Mouse (Mus musculus): ENCODE results near the gene Snx11.
"Not testable (repeated sequence)": the region's sequence is repeated elsewhere in the genome, so short reads cannot be mapped to it uniquely, and the experiment has no call there.

Snx11 gene

DNA sequence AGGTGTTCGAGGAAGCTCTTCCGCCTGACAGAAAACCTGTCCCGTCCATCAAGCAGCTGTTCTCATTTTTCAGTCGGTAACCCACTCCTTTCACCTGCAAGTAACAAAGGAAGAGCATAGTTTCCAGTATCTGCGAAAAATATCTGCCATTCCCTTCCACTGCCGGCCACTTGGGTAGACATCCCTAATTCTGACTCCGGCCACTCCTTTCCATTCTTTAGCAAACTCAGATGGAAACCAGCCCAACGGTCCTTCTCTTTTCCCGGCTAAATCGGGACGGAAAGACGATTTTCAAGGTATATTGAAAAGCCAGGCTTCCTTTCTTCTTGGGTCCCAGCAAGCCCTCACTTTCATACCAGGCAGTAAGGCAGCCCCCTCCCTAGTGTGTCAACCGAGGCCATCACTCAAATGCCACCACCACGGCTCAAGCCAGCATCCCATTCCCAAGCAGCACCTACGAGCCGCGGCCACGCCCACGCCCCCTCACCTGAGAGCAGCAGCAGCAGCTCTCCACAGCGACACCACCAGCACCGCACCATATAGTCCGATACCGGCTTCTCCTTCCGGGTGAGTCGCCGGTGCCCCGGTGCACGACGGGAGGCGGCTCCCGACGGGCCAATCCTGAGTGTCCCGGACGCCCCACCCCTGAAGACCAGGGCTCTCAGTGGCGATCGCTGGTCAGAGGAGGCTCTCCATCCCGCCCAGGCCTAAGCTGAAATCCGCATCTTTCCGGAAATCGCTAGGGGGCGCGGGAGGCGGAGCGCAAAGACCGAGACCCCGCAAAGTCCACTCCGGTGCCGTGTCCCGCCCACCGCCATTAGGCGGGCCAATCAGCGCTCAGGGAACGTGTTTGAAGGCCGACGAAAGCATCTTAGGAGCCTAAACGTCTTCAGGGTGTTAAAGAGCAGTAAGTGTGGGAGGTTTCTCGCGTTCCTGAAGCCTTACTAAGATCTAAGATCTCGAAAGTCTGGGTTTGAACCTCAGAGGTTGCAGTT lies at the start of gene Snx11:
TSS of gene Snx11 (minus strand) at position 592 of the 995 bp plus-strand sequence.
- peak; percentile 98 for DNase-seq (ENCODE audit: low read depth)

DNA sequence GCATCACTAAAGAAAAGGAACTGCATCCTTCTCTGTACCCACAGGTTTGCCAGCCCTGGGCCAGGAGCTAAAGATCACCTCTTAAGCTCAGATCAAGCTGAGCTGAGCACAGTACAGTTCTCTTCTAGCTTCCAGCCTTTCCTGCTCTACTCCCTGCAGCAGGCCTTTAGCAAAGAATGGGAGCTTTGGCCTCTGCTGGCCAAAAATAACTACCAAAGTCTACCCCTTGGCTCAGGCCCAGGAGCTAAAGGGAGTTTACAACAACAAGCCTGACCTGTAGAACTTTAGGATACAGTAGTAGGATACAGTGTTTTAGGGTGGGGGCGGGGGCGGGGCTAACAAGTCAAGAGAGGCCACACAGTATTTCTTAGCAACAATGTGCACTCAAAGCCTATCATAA lies 49.1 kb upstream of the Snx11 start:
- no peak for DNase-seq (ENCODE audit: low read depth)

DNA sequence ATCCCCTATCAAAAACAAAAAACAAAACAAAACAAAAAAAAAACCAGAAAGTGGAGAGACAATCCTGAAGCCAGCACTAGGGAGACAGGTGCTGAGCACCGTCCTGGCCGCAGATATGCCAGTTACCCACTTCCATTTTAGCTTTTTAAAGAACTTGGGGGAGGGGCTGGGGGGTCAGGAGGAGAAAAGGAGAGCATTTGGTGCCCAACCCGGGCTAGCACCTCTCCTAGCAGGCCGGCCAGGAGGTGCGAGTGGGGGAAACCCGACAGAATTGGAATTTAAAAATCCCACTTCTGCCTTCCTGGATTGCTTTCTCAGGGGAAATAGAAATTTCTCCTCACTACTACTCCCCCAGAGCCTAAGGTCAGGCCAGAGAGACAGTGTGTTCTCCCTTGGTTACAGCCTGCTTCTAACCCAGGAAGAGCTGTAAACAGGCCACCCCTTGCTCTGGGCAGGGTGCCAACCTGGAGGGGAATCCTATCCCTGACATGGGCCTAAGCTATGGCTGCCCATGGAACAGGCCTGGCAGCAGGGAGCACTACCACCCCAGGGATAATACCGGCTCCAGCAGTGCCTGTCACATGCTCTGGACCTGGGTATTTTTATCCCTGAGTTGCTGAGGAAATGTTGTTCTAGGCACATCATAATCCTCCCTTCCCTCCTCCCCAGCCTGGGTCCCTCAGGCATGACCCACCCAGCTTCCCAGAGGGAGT lies 47.6 kb upstream of the Snx11 start:
- no peak for DNase-seq (ENCODE audit: low read depth)

DNA sequence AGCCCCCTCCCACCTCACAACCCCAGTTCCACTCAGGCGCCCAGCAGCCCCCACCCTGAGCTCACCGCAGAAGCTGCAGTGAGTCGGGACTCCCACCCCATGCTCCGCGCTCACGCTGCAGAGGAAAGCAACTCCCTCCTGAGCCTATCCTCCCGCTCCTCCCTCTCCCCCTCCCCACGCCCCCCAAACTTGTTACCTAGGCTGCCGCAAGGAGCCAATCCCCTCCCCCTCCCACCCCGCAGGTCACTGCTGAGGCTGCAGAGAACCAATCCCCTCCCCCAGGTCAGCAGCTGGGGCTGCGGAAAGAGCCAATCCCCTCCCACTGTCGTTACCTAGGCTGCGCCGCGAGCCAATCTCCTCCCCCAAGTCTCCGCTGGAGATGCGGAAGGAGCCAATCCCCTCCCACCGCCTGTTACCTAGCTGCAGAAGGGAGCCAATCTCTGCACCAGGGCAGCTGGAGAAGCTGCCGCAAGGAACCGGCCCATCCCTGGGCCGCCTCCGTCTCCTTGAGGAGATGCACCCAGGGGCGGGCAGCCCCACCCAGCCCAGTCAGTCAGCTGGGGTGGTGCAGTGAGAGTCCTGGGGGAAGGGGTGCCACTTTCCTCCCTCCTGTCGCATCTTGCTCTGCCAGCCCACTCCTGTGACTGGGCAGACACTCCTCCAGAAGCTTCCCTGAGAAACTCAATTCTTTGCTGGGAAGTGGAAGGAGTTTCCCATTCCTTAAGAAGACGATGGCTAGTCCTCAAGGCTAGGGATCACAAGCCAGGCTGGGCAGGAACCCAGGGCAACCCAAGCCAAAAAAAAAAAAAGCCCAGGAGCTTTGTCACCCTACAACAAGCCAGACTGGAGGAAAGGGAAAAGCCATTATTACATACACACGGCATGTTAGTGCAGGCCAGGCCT lies 46.8 kb upstream of the Snx11 start:
- DNase-seq (ENCODE audit: low read depth) = peak; percentile 77

DNA sequence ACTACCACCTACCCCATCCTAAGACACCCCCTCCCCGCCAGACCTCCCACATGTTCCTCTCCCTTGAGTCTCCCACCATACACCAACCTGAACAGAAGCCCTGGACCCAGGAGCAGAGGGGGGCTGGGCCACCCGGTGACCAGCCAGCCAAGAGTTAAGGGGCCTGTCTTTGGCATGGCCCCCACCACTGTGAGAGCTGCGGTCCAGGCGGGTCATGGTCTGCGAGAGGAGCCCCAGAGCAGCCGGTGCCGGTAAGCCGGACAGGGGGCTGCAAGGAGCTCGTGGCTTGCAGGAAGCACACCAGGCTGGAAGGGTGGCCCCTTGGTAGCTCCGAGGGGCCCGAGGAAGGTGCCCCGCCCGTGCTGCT lies 46.1 kb upstream of the Snx11 start:
- no peak for DNase-seq (ENCODE audit: low read depth)

DNA sequence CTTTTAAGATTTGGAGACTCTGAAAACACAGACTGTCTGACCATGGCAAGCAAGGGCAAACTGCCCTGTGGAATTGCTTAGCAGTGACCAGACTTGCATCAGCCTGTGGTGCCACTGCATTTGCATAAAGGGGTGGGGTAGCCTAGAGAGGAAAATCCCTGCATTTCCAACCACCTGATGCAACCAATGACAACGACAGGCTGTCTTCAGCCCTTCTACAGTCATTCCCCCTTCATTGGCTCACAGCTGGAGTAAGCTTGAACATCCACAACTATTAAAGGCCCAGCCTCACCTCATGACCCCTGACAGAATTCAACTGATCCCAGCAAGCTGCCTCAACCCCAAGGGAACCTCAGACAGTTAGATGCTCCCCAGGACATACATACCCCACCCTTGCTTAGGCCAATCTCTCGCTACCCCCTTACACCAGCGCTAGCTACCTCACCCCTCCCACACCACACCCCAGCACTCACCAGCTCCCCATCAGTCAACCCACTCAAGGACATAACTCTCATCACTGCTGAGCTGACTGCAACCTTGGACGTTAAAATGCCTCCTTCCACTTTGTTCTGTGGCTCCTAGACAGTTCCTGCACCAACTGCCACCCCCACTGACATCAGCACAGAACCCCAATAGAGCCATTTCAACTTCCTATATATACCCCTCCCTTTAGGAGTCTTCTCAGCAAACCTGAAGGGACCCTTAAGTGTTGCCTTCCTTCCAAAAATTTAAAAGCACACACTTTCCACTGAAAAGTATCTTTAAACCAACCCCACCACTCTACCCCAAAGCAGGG lies 45.5 kb upstream of the Snx11 start:
- no peak for DNase-seq (ENCODE audit: low read depth)

DNA sequence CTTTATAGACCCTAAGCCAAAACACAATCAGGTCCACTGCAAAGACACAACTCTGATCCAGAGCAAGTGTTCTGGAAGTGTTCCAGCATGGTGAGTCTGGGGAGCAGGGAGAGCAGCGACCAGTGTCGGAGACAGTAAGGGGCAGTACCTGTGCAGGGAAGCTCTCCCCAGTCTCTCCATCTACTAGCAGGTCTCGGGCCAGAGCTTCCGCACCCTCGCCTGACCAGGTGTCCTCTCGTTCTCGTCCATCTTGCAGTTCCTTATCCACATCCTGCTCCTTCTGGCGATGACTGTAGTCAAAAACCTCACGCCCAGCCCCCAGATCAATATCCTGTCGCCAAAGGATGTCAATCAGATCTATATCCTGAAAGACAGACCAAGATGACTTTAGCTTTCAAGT lies 44.6 kb upstream of the Snx11 start:
- DNase-seq (ENCODE audit: low read depth) = no peak

DNA sequence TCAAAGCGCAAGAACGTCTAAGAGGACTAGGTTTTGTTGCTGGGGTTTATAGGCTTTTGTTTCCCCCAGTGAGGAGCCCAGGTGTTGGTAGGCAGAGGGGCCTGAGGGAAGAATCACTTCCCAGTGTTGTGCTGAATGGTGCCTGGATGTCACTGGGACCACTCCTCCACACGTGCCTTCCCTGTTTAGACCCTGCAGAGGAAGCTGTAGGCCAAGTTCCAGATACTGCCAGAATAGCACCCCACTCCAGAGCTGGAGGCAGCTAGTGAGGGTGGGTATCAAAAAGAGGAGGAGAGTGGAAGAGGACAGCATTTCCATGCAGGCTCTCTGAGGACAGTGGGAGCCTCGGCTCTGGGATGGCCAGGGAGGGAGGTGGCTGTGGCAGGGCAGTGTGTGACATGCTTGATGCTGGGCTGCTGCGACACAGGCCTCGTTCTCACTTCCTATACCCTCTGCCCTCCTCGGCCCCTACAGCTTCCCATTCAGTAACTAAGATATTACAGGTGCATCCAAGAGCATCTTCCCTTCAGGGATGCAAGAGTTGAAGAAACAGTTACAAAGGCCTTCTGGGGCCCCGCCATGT lies 40.9 kb upstream of the Snx11 start:
- DNase-seq (ENCODE audit: low read depth) = no peak

DNA sequence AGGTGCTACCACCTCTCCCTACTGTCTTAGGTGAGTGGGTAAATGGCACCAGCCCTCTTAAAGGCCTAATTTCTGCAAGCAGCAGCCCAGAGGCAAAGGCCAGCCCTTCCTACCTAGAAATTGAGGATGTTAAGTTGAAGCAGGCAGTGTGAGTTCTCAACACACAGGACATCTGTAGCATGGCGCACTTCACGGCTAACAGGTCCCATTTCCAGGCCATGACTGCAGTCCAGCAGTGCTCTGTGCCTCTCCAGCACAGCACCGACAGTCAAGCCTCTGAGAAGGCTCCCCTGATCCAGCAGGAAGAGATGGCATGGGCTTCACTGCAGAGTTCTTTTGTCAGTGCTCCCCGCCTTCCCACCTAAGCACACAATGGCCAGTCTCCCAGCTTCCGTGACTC lies 39.6 kb upstream of the Snx11 start:
- DNase-seq (ENCODE audit: low read depth) = no peak

DNA sequence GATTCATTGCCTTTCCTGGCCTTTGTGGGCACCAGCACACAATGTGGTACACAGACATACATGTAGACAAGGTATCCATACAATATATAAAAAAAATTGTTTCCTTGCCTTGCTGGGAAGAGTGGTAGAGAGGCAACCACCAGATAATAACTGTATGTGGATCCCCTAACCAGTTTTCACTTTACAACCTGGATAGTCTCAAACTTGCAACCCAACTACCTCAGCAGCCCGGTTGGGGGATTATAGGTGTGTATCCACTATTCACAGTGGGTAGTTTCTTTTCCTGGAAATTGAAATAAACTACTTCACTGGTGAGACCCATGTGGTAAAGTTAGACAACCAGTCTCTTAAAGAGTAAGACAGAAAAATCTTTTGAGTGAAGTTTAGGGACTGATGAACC lies 39.1 kb upstream of the Snx11 start:
- no peak for DNase-seq (ENCODE audit: low read depth)

DNA sequence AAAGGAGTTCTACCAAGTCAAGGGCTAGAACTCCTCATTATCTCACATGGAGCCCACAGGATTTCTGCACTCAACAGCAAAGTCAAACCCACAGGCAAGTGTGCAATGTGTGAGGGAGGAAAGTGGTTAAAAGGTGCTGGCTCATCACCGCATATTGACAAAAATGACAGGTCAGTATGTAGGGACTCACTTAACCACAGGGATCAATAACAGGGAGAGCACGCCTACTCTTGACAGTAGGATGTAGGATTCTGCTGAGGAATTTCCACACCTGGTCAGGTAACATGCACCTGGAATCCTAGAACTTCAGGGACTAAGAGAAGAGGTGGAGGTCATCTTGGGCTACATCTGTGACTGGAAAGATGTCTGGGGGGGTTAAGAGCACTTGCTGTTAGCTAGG lies 38.5 kb upstream of the Snx11 start:
- DNase-seq (ENCODE audit: low read depth) = no peak

DNA sequence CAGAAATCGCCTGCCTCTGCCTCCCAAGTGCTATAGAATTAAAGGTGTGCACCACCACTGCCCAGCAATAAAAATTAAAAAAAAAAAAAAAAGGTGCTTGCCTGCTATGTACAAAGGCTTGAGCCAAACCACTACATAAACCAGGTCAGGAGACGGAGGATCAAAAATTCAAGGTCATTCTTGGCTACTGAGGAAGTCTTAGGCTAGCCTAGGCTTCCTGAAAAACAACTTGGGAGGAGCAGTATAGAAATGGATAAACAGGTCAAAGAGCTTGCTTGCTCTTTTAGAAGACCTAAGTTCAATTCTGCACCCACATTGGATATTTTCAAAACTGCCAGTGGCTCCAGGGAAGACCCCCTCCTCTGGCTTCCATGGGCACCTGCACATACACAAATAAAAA lies 37.1 kb upstream of the Snx11 start:
- DNase-seq (ENCODE audit: low read depth) = no peak

DNA sequence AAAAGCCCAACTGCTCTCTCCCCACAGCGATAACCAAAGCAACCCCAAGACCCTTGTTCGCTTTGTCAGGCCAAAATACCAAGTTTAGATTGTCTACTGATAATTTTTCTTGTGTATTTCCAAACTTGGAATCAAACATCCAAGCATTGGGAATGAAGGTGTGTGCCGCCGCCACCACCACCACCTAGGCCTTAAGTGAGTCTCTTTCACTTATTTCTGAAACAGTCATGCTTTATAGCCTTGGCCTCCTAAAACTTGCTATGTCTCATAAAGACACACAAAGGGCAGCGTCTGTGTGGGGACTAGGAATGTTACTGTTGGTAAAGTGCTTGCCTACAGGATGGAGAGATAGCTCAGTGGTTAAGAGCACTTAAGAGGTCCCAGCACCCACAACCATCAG lies 36.6 kb upstream of the Snx11 start:
- no peak for DNase-seq (ENCODE audit: low read depth)

DNA sequence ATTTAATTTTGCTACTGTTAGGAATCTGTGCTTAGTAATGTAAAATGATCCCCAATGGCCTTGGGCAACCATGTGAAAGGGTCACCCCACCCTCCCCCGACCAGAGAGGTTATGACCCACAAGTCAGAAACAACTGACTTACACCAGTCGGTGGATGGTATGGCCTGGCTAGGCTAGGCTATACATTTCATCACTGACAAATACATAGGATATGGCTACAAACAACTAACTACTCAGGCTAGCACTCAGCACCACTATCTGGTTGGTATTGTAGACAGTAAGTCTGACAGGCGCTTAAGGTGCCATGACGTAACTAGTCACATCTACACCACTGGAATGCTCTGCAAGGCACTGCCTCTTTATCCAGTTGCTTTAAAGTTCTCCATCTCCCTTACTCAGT lies 36.1 kb upstream of the Snx11 start:
- DNase-seq (ENCODE audit: low read depth) = no peak

DNA sequence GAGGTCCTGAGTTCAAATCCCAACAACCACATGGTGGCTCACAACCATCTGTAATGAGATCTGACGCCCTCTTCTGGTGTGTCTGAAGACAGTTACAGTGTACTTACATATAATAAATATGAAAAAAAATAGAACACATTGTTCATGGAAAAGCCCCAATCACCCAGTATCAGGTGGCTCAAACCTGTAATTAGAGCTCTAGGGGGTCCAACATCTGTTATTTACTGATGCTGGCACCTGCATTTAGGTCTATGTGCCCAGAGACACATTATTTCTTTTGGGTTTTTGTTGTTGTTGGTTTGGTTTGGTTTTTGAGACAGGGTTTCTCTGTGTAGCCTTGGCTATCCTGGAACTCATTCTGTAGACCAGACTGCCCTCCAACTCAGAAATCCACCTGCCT lies 33.8 kb upstream of the Snx11 start:
- DNase-seq (ENCODE audit: low read depth) = not testable (repeated sequence)

DNA sequence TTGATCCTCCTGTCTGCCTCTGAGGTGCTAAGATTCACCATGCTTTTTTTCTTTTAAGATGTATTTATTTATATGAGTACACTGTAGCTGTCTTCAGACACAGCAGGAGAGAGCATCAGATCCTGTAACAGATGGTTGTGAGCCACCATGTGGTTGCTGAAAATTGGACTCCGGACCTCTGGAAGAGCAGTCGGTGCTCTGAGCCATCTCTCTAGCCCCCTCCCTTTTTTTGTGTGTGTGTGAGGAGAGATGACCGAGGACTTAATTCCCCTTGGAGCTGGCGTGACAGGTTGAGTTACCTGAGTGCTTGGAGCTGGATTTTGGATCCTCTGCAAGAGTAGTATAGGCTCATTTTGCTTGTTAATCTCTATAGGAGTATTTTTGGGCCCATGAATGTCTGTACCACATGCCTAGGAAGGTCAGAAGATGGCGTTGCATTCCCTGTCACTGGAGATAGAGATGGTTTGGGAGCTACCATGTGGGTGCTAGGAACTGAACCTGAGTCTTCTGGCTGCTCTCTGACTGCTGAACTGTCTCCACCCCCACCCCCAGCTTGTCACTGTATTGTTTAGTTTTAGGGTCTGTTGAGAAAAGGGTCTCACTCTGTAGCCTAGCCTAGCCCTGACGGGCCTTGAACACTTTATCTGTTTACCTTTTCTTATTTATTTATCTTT lies 32.3 kb upstream of the Snx11 start:
- DNase-seq (ENCODE audit: low read depth) = no peak

DNA sequence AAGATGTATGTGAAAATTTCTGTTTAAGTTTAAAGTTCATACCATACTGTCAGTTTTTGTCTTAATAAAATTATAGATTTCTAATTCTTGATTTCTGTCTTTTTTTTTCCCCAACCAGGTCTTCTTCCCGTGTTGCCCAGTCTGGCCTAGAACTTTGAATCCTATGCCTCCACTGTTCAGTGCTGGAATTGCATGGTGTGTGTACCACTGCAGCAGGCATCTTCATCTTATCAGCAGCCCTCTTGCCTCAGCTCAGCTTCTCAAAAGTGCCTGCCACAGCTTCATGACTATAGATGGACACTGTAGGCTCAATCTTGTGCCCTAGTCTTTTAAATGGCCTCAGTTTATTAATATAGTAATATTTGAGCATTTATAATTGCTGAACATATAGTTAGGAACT lies 30.7 kb upstream of the Snx11 start:
- DNase-seq (ENCODE audit: low read depth) = no peak

DNA sequence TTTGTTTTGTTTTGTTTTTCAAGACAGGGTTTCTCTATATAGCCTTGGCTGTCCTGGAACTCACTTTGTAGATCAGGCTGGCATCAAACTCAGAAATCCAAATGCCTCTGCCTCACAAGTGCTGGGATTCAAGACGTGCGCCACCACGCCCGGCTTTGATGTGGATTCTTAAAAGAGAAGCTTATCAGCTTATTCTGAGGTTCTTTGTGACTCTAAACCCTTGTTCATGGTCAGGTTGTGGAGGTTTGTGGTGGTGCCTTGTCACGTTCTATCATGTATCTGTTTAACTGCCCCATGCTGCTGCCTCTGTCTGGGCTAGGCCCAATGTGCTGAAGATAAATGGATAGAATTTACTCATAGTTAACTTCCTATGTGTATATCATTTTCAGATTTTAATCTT lies 28.2 kb upstream of the Snx11 start:
- no peak for DNase-seq (ENCODE audit: low read depth)

DNA sequence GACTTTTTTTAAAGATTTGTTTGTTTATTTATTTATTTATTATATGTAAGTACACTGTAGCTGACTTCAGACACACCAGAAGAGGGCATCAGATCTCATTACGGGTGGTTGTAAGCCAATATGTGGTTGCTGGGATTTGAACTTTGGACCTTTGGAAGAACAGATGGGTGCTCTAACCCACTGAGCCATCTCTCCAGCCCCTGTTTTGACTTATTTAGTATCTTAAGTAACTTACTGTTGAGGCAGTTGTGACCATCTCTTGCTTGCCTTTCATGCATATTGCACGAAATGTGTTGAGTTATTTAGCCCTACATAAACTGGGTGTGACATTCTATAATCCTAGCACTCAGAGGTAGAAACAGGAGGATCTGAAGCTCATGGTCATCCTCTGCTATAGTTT lies 22.2 kb upstream of the Snx11 start:
- DNase-seq (ENCODE audit: low read depth) = no peak

DNA sequence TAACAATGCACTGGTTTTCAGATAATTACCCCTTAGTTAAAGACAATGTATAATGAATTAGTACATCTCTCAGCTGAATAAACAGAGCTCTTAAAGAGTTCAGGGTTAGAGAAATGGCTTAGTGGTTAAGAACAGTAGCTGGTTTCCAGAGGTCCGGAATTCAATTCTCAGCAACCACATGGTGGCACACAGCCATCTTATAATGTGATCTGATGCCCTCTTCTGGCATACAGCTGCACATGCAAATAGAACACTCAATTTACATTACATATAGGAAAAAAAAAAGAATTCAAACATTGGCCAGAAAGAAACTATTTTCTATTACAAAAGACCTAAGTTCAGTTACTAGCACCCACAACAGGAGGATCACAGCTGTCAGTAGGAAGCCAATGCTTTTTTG lies 19.2 kb upstream of the Snx11 start:
- DNase-seq (ENCODE audit: low read depth) = no peak

DNA sequence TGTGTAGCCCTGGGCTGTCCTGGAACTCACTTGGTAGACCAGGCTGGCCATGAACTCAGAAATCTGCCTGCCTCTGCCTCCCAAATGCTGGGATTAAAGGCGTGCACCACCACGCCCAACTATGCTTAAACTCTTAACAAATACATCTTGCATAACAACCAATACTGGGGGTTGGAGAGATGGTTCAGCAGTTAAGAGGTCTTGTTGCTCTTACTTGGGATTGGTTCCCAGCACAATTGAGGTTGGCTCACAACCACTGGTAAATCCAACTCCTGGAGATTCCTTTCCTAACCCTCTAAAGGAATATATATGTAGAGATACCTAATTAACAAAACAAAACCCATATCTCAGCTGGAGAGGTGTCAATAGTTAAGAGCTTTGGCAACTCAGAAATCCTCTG lies 18.7 kb upstream of the Snx11 start:
- DNase-seq (ENCODE audit: low read depth) = no peak

Data from c-Kit-positive CD71-negative TER-119-negative erythroid progenitor cells, embryonic 14.5 days (primary cell).